Mouse (Mus musculus) stomach, embryonic 15.5 days (tissue): ENCODE data around the gene Tmem136. TPM values are rescaled to one million over a fixed set of nuclear protein-coding genes. Genes with fewer than 3 reads are reported as not detected.

Source experiments
- ATAC-seq: fragments of 200-750 bp; cut with Nextera tagmentation; 2 replicates; pipeline ENCODE4 v1.8.0; 2017; ENCODE audit warnings: low read depth, moderate number of reproducible peaks, moderate TSS enrichment; ENCODE audit not compliant: insufficient read depth, low FRiP score
- H3K27ac ChIP-seq: fragments of 300-500 bp; sonication (generic); 2 replicates; pipeline ENCODE4 v1.5.1; 2015; ENCODE audit warnings: mild to moderate bottlenecking, inconsistent platforms
- H3K27me3 ChIP-seq: fragments of 300-500 bp; sonication (generic); replicated peaks from 2 replicates; pipeline ENCODE4 v1.6.1; 2015; ENCODE audit warnings: inconsistent platforms
- H3K36me3 ChIP-seq: fragments of 300-500 bp; sonication (generic); 2 replicates; pipeline ENCODE4 v1.6.1; 2015; ENCODE audit warnings: inconsistent platforms
- H3K4me1 ChIP-seq: fragments of 300-500 bp; sonication (generic); 2 replicates; pipeline ENCODE4 v1.6.1; 2015; ENCODE audit warnings: inconsistent platforms
- H3K4me2 ChIP-seq: fragments of 300-500 bp; sonication (generic); 2 replicates; pipeline ENCODE4 v1.6.1; 2015; ENCODE audit warnings: mild to moderate bottlenecking, inconsistent platforms
- H3K4me3 ChIP-seq: fragments of 300-500 bp; sonication (generic); replicated peaks from 2 replicates; pipeline ENCODE4 v1.5.1; 2015; ENCODE audit warnings: inconsistent platforms
- H3K9ac ChIP-seq: fragments of 300-500 bp; sonication (generic); 2 replicates; pipeline ENCODE4 v1.6.1; 2015; ENCODE audit warnings: inconsistent platforms
- H3K9me3 ChIP-seq: fragments of 300-500 bp; sonication (generic); 2 replicates; pipeline ENCODE4 v1.6.1; 2016; ENCODE audit warnings: inconsistent platforms
- whole genome bisulfite sequencing: fragments of 180-500 bp; shearing (Covaris S2); methylation state at CpG from one replicate; pipeline ENCODE4 v1.1.7; 2015; 5-methylcytosine and 5-hydroxymethylcytosine counted together
- polyA plus RNA-seq: library from polyadenylated mRNA; unstranded; fragments of >200 nt; fragmentation: Nextera tagmentation; extraction: Ambion mirVana; gene quantifications from 2 replicates; pipeline ENCODE4 v1.2.1, GENCODE M21; 2015

Tmem136 gene
- polyA plus RNA-seq, 1 experiment from 2014 or later: 3.6 TPM

DNA sequence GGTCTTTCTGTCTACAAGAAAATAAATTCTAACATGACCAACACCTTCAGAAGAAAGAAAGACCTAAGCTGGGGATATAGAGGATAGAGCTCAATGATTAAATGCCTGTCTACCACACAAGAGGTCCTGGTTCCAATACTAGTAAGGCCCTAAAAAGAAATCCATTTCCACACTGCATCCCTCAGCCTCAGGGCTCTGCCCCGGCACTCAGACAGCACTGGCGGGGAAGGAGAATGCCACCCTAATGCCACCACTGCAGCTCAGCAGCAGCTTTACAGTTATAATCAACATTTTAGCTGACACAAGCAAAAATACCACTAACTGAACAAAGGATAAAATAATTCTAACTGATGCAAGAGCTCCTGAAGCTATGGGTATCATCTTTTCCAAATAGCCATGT, 46.2 kb downstream of the Tmem136 start:
- Histone ChIP-seq H3K9me3 (no peaks in the 10 kb centered on the region), H3K36me3 (no peaks in the 10 kb centered on the region), H3K4me3 (no peak overlapping the region), H3K4me1 (peaks cover 15% of the 10 kb centered on the region), H3K4me2 (no peak overlapping the region), H3K9ac (no peak overlapping the region), H3K27me3 (no peaks in the 10 kb centered on the region), H3K27ac (no peak overlapping the region)
- ATAC-seq: no peak
- 59% methylated on average over 2 of the region's 2 CpGs for WGBS

DNA sequence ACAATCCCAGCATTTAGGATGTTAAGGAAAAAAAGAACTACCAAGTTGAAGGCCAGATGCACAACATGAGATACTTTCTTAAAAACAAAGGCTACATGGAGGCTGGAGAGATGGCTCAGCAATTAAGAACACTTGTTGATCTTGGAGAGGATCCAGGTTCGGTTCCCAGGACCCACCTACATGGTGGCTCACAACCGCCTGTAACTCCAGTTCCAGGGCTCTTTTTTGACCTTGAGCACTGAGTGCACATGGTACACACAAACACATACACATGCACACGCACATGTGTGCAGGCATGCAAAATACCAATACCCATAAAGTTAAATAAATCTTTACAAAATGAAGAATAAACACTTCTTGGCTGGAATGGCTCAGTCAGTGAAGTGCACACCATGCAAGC, 48.5 kb downstream of the Tmem136 start:
- no peak overlapping the region for H3K9ac ChIP-seq
- no peaks in the 10 kb centered on the region for H3K27me3 ChIP-seq
- no peaks in the 10 kb centered on the region for H3K9me3 ChIP-seq
- H3K4me1 ChIP-seq: peaks cover 15% of the 10 kb centered on the region
- H3K4me2 ChIP-seq: no peak overlapping the region
- no peak overlapping the region for H3K4me3 ChIP-seq
- H3K36me3 ChIP-seq: no peaks in the 10 kb centered on the region
- H3K27ac ChIP-seq: no peak overlapping the region
- no peak for ATAC-seq
- WGBS: 66% methylated on average over 3 of the region's 3 CpGs

GRCm38 (mm10) chr9:43065231-43065630, 51.1 kb downstream of the Tmem136 start:
- Histone ChIP-seq H3K27me3 (no peaks in the 10 kb centered on the region), H3K4me1 (peaks cover 9% of the 10 kb centered on the region), H3K9me3 (no peaks in the 10 kb centered on the region), H3K4me2 (no peak overlapping the region), H3K4me3 (no peak overlapping the region), H3K27ac (no peak overlapping the region), H3K9ac (no peak overlapping the region), H3K36me3 (no peaks in the 10 kb centered on the region)
- ATAC-seq: no peak
- 84% methylated on average over 4 of the region's 4 CpGs for WGBS

DNA sequence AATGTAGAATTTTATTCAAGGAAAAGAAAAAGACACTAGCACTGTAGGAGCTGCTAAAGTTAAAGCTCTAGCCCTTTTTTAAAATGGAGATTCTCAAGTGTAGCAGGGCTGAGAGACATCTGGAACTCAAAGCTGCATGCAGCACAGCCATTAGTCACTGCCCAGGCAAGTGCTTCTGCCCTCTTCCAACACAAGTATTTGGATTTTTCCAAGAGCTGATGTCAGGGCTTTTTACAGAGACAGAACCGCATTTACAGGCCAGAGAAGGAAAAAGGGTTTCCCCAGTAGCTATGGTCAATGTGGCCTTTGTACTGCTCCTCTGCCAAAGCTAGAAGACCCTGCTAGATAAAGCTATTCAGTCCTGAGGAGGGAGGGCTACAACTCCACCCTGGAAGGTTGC, 54.8 kb downstream of the Tmem136 start:
- H3K36me3 ChIP-seq: no peaks in the 10 kb centered on the region
- no peak overlapping the region for H3K9ac ChIP-seq
- WGBS: 41% methylated on average over 1 of the region's 1 CpGs
- no peak overlapping the region for H3K4me2 ChIP-seq
- H3K9me3 ChIP-seq: no peaks in the 10 kb centered on the region
- H3K4me1 ChIP-seq: 0 out of 2 replicates have a peak, but pooled peaks cover 2% of the 10 kb centered on the region
- H3K4me3 ChIP-seq: no peak overlapping the region
- no peak; the same call in 1 of the 2 replicates for ATAC-seq
- no peak overlapping the region for H3K27ac ChIP-seq
- H3K27me3 ChIP-seq: no peaks in the 10 kb centered on the region

Other genes with a start within 250 kb of the Tmem136 start
- 1.1 TPM in 2 replicates for gene Grik4, start 172.1 kb downstream of the Tmem136 start, polyA plus RNA-seq
- gene Arhgef12, start 9.3 kb downstream of the Tmem136 start, polyA plus RNA-seq: 12.5 and 14.0 TPM in 2 replicates
- gene Pou2f3, start 93.8 kb upstream of the Tmem136 start, polyA plus RNA-seq: 0.54 and 0.68 TPM in 2 replicates
- 60.6 and 65.7 TPM in 2 replicates for gene Oaf, start 123.3 kb upstream of the Tmem136 start, polyA plus RNA-seq
- gene Trim29, start 194.3 kb upstream of the Tmem136 start, polyA plus RNA-seq: 22.3 and 37.0 TPM in 2 replicates